Mouse (Mus musculus) kidney, adult 9 months (tissue): ENCODE measurements at regions not wholly inside any gene's neighbourhood (a gene's known extent, or its start where the extent isn't known, plus 50 kb on each side); places are given as distances from the start of the nearest gene placed in this dataset.
"Not testable (repeated sequence)": the region's sequence is repeated elsewhere in the genome, so short reads cannot be mapped to it uniquely, and the experiment has no call there.

Source experiments
- DNase-seq: peaks from one replicate; pipeline ENCODE4 v3.0.0; 2022

GRCm38 (mm10) chr12:117327086-117327485, 189.2 kb upstream of the Rapgef5 start:
- DNase-seq, result not testable (repeated sequence)

GRCm38 (mm10) chr12:117330418-117330817, 185.9 kb upstream of the Rapgef5 start:
- no peak for DNase-seq

- no peak for DNase-seq
Measured at GRCm38 (mm10) chr12:117336856-117337255, 179.4 kb upstream of the Rapgef5 start.

GRCm38 (mm10) chr12:117342321-117342720, 174.0 kb upstream of the Rapgef5 start:
- DNase-seq, result no peak

- no peak for DNase-seq
Measured at GRCm38 (mm10) chr12:117343121-117343520, 173.2 kb upstream of the Rapgef5 start.

GRCm38 (mm10) chr12:117343605-117344004, 172.7 kb upstream of the Rapgef5 start:
- DNase-seq, result not testable (repeated sequence)

- no peak for DNase-seq
Measured at GRCm38 (mm10) chr12:117344266-117345087, 171.8 kb upstream of the Rapgef5 start.

GRCm38 (mm10) chr12:117345088-117345977, 170.9 kb upstream of the Rapgef5 start:
- DNase-seq, result no peak

GRCm38 (mm10) chr12:117346091-117346490, 170.2 kb upstream of the Rapgef5 start:
- DNase-seq, result no peak

- DNase-seq, result no peak
Measured at GRCm38 (mm10) chr12:117347135-117347534, 169.1 kb upstream of the Rapgef5 start.

- no peak for DNase-seq
Measured at GRCm38 (mm10) chr12:117348516-117348915, 167.8 kb upstream of the Rapgef5 start.

GRCm38 (mm10) chr12:117351900-117352299, 164.4 kb upstream of the Rapgef5 start:
- DNase-seq, result peak; percentile 57

GRCm38 (mm10) chr12:117352511-117352910, 163.8 kb upstream of the Rapgef5 start:
- no peak for DNase-seq

- peak; percentile 24 for DNase-seq
Measured at GRCm38 (mm10) chr12:117352938-117353337, 163.3 kb upstream of the Rapgef5 start.

- DNase-seq, result no peak
Measured at GRCm38 (mm10) chr12:117357811-117358210, 158.5 kb upstream of the Rapgef5 start.

- DNase-seq, result no peak
Measured at GRCm38 (mm10) chr12:117358891-117359290, 157.4 kb upstream of the Rapgef5 start.

GRCm38 (mm10) chr12:117360215-117360614, 156.1 kb upstream of the Rapgef5 start:
- no peak for DNase-seq

- no peak for DNase-seq
Measured at GRCm38 (mm10) chr12:117361826-117362225, 154.5 kb upstream of the Rapgef5 start.

- DNase-seq, result not testable (repeated sequence)
Measured at GRCm38 (mm10) chr12:117363457-117363856, 152.8 kb upstream of the Rapgef5 start.

- no peak for DNase-seq
Measured at GRCm38 (mm10) chr12:117365181-117365580, 151.1 kb upstream of the Rapgef5 start.

GRCm38 (mm10) chr12:117365876-117366275, 150.4 kb upstream of the Rapgef5 start:
- DNase-seq, result peak; percentile 44

GRCm38 (mm10) chr12:117378297-117378887, 137.9 kb upstream of the Rapgef5 start:
- DNase-seq, result no peak
